Mouse (Mus musculus) spleen, adult 12 weeks (tissue): ENCODE measurements around the gene Zp2.

ENCODE experiments used
- DNase-seq: peaks from one replicate; pipeline ENCODE4 v3.0.0; 2022; ENCODE audit warnings: low spot score

The Zp2 gene

DNA sequence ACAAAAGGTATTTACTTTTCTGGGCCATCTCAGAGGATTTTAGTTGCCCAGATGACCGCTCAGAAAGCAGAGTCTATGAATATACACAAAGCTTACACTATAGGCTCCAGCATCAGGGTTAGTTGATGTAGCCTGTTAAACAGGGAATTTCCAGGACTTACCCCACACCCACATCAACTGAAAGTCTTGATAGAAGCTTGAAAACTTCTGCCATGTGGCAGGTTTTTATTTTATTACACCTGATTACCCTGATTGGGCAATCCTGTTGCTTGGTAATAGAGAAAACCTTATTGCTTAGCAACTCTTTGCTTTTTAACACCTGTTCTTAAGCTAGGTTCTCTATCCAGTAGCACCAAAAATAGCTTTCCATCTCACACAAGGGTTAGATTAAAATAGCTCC, 2.3 kb downstream of the Zp2 start:
- DNase-seq = no peak

DNA sequence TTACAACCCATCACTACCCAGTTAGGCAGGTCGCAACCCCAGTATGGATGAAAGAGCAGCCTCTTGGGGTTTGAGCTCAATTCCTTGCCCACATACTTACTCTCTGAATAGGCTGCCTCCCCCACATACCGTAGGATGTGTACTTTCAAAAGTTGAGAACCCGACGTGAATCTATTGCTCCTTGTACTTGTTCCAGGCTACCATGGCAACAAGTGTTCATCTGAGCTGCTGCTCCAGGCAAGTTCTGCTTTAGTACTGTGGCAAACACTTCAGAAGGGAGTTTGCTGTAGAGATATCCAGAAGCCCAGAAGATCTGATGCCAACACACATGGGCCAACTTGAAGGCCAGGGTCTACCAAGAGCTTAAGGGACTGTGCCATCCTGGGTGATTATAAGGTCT, 16.1 kb downstream of the Zp2 start:
- no peak for DNase-seq

- no peak for DNase-seq
These were observed 17.4 kb downstream of the Zp2 start for GRCm38 (mm10) chr7:120127686-120128059.

- no peak for DNase-seq
These were observed 18.0 kb downstream of the Zp2 start for GRCm38 (mm10) chr7:120126976-120127685.

GRCm38 (mm10) chr7:120124844-120125243, 20.2 kb downstream of the Zp2 start:
- DNase-seq = no peak

DNA sequence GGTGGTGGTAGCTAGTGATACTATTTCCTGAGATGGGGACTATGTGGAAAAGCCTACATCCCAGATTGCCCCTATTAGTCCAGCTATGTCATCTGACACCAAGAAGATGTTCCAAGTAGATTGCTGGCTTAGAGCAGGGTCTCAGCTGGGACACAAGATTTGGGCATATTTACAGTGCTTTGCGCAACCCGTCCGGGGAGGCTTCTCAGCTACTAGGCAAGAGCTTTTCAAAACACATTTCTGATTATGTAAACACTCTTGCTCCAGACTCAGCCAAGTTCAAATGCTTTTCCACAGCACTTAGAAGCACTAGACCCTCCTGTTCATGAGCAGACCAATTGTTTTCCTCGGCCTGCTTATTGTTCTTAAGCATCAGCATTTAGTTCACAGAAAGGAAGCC, 21.3 kb downstream of the Zp2 start:
- no peak for DNase-seq

- no peak for DNase-seq
These were observed 27.6 kb downstream of the Zp2 start for GRCm38 (mm10) chr7:120117529-120117928.

- DNase-seq = no peak
These were observed 28.1 kb downstream of the Zp2 start for GRCm38 (mm10) chr7:120116976-120117375.

DNA sequence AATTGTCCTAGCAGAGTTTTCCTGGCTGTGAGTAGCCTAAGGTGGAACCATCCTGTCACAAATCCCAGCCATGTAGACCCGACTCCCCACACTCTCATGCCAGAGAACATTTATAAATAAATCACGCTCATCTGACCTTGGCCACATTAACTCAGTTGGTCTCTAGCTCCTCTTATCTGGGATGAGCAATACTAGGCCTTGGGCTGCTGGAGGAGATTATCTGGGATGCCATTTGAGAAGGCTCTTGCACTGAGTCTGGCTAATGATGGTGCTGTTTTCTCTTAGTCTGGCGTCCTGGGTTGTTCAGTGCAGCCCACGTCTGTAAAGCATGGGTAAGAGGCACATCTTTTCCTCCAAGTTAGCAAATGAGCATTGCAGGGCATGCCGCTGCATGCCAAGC, 35.4 kb downstream of the Zp2 start:
- DNase-seq = no peak

- no peak for DNase-seq
These were observed 38.7 kb downstream of the Zp2 start for GRCm38 (mm10) chr7:120106356-120106755.

GRCm38 (mm10) chr7:120104975-120105374, 40.1 kb downstream of the Zp2 start:
- DNase-seq = no peak

DNA sequence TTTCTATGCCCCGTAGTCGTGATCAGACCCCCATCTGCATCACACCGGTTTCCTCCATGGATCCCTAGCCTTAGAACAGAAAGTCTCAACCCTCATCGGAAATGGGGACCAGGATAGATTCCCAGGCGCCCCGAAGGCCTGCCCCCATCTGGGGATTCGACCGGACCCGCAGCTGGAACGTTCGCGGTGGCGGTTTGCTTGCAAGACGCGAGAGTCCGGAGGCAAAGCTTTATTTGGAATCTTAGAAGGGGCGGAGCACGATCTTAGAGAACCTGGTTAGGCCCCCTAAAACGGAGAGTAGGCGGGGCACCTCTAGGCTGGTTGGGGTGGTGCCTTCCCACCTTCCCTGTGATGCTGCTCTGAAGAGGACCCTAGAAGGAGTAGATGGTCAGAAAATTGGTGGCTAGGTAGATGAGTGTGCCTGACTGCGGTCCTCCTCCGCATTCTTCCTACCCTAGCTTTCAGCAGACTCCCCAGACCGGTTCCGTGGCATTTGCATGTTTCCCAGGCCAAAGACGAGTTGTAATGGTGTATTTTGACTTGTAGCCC, 42.0 kb downstream of the Zp2 start:
- DNase-seq = no peak

DNA sequence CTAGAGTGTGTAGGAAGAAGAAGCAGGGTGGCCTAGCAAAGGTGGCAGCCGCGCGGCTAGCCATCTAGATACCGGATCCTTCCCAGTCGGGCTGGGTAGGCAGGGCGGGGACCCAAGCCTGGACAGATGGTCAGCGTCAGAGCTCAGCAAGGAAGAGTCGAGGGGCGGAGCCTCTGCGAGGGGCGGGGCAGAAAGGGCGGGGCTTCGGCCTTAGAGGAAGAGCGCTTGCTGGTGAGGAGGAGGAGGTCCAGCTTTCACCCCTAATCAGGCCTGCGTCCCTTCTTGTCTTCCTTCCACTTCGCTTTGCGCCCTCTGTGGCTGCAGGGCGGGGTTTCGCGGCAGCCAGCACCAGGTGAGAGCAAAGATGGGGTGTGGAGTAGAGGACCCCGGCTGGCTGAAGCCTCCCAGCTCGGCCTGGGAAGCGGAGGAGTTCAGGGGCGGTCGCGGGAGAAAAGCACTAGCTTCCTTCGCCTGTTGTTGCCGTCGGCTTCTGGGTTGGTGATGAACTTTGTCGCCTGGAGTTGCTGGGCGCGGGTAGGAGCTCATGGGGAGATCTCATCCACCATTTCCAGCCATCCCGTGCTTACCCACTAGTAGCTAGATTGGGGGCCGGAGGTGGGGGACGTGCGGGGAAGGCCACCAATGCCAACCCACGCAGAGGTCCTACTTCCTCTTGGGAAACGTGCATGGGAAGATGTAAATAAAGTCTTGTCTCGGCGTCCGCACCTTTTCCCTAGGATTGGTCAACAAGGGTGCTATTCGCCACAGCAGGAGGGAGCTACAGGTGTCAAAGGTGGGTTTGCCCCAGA, 42.7 kb downstream of the Zp2 start, which contains the start of gene Tmem159:
Gene Tmem159, plus strand, starts transcription at position 190 of the 809 bp plus-strand sequence.
- DNase-seq = peak; percentile 21

DNA sequence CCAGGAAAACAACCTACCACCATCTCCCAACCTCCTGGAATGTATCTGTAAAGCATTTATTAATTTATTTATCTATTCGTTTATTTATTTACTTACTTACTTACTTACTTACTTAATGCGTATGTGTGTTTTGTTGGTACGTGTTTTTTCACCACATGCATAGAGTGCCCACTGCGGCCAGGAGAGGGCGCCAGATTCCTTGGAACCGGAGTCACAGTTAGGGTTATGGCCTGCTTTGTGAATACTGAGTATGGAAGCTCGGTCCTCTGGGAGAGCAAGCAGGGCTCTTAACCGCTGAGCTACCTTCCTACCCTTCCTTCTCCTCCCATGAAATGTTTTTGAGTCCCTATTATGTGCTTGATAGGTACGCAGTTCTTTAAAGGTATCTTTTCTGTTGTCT, 46.7 kb downstream of the Zp2 start:
- DNase-seq = peak; percentile 3

DNA sequence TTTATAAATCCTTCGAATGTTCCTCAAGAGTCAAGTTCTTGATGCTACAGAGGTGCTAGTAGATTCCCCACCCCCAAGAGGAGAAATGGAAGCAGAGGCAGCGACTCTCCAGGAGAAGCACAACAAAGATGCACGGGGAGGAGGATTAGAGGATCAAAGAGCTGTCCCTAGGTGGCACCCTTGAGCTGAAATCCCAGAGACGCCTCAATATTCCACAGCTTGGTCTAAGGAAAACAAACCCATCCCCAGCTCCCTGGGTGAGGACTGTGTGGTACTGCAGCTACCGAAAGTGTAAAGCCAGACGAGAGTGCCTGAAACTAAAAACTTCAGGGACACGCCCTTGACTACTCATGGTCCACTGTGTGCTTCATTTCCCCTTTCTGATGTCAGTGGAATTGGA, 47.2 kb downstream of the Zp2 start:
- no peak for DNase-seq

- DNase-seq = no peak
These were observed 49.9 kb downstream of the Zp2 start, which contains the start of gene Dnah3 for GRCm38 (mm10) chr7:120095180-120095579. Gene Dnah3 (minus strand): TSS chr7:120095280.

GRCm38 (mm10) chr7:120094216-120094615, 50.9 kb downstream of the Zp2 start:
- DNase-seq = no peak

DNA sequence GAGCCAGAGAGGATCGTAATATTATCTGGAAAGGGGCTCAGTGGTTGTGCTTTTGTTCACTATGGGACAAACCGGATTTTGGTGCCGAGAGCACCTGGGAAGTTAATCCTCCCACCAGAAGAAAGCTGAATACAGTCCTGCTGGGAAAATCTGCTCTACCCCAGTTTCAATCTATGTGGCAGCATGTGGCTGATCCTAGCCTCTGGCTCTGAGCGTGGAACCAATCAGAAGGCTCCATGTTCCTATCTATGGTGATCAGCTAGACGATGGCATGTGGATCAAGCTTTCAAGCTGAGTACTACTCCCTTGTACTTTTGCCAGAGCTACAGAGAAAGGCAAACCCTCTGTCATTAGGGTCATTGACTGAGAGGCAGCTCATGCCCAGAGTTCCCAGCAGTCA, 52.1 kb downstream of the Zp2 start:
- no peak for DNase-seq

- DNase-seq = no peak
These were observed 64.9 kb downstream of the Zp2 start for GRCm38 (mm10) chr7:120080177-120080576.
